Mouse (Mus musculus) adrenal gland, postnatal 4 days (tissue): ENCODE measurements around the gene Fermt3. TPM values are rescaled to one million over a fixed set of nuclear protein-coding genes. Genes with fewer than 3 reads are reported as not detected.

Experiments
- DNase-seq, 2 experiments: peaks; one replicate each; pipeline ENCODE4 v3.0.0; 2021 to 2022; ENCODE audit warnings: low spot score in 2 of 2, mixed read lengths in 2 of 2
- total RNA-seq, 2 experiments: library from RNA; stranded (reverse); gene quantifications; 2 replicates each; pipeline ENCODE4 v1.2.3; 2021

Gene Fermt3
- total RNA-seq, 2 experiments from 2014 or later, result 8.7 to 11.3 TPM

- DNase-seq, result peak in 1 of 2 experiments; percentile 70
These were observed 44.8 kb downstream of the Fermt3 start, which contains the start of gene Ppp1r14b for GRCm38 (mm10) chr19:6974211-6975205. Gene Ppp1r14b (plus strand): TSS chr19:6974968.

- no peak for DNase-seq
These were observed 45.6 kb downstream of the Fermt3 start for GRCm38 (mm10) chr19:6973581-6974190.

- no peak for DNase-seq
These were observed 46.9 kb downstream of the Fermt3 start for GRCm38 (mm10) chr19:6972247-6972917.

GRCm38 (mm10) chr19:6971644-6972043 is 47.6 kb downstream of the Fermt3 start:
- no peak for DNase-seq

GRCm38 (mm10) chr19:6970460-6971085 is 48.7 kb downstream of the Fermt3 start:
- no peak for DNase-seq

- DNase-seq, result peak; percentile 66 to 73
These were observed 49.4 kb downstream of the Fermt3 start for GRCm38 (mm10) chr19:6969665-6970381.

- no peak for DNase-seq
These were observed 50.0 kb downstream of the Fermt3 start for GRCm38 (mm10) chr19:6969291-6969664.

- no peak for DNase-seq
These were observed 50.6 kb downstream of the Fermt3 start for GRCm38 (mm10) chr19:6968491-6969271.

GRCm38 (mm10) chr19:6956461-6956860 is 62.8 kb downstream of the Fermt3 start:
- no peak for DNase-seq

GRCm38 (mm10) chr19:6955424-6955823 is 63.8 kb downstream of the Fermt3 start:
- DNase-seq, result no peak

GRCm38 (mm10) chr19:6954046-6954445 is 65.2 kb downstream of the Fermt3 start:
- DNase-seq, result no peak

- peak in 1 of 2 experiments; percentile 49 for DNase-seq
These were observed 66.6 kb downstream of the Fermt3 start for GRCm38 (mm10) chr19:6952712-6953037.

- peak; percentile 71 to 73 for DNase-seq
These were observed 67.1 kb downstream of the Fermt3 start for GRCm38 (mm10) chr19:6951994-6952711.

GRCm38 (mm10) chr19:6951381-6951968 is 67.8 kb downstream of the Fermt3 start:
- DNase-seq, result peak; percentile 70 to 83

GRCm38 (mm10) chr19:6950613-6951153 is 68.6 kb downstream of the Fermt3 start:
- no peak for DNase-seq

- no peak for DNase-seq
These were observed 69.3 kb downstream of the Fermt3 start for GRCm38 (mm10) chr19:6949951-6950350.

GRCm38 (mm10) chr19:6949532-6949931 is 69.7 kb downstream of the Fermt3 start:
- DNase-seq, result no peak
